Mouse (Mus musculus) neural tube, embryonic 13.5 days (tissue): ENCODE measurements at regions not wholly inside any gene's neighbourhood (a gene's known extent, or its start where the extent isn't known, plus 50 kb on each side); places are given as distances from the start of the nearest gene placed in this dataset.

ENCODE experiments used
- ATAC-seq: fragments of 200-750 bp; cut with Nextera tagmentation; 2 replicates; pipeline ENCODE4 v1.8.0; 2017; ENCODE audit warnings: low read depth, mild to moderate bottlenecking, moderate TSS enrichment, moderate library complexity
- H3K27ac ChIP-seq: fragments of 300-500 bp; sonication (generic); replicated peaks from 2 replicates; pipeline ENCODE4 v1.5.1; 2015; ENCODE audit warnings: moderate library complexity, mild to moderate bottlenecking, inconsistent platforms
- H3K27me3 ChIP-seq: fragments of 300-500 bp; sonication (generic); 2 replicates; pipeline ENCODE4 v1.6.1; 2015; ENCODE audit warnings: mild to moderate bottlenecking, inconsistent platforms
- H3K36me3 ChIP-seq: fragments of 300-500 bp; sonication (generic); 2 replicates; pipeline ENCODE4 v1.6.1; 2015; ENCODE audit warnings: mild to moderate bottlenecking, inconsistent platforms
- H3K4me1 ChIP-seq: fragments of 300-500 bp; sonication (generic); replicated peaks from 2 replicates; pipeline ENCODE4 v1.6.1; 2015; ENCODE audit warnings: inconsistent platforms
- H3K4me2 ChIP-seq: fragments of 300-500 bp; sonication (generic); 2 replicates; pipeline ENCODE4 v1.6.1; 2015; ENCODE audit warnings: inconsistent platforms, mild to moderate bottlenecking, moderate library complexity
- H3K4me3 ChIP-seq: fragments of 300-500 bp; sonication (generic); 2 replicates; pipeline ENCODE4 v1.5.1; 2015; ENCODE audit warnings: mild to moderate bottlenecking, inconsistent platforms
- H3K9ac ChIP-seq: fragments of 300-500 bp; sonication (generic); 2 replicates; pipeline ENCODE4 v1.6.1; 2015; ENCODE audit warnings: moderate library complexity, mild to moderate bottlenecking, inconsistent platforms
- H3K9me3 ChIP-seq: fragments of 300-500 bp; sonication (generic); 2 replicates; pipeline ENCODE4 v1.6.1; 2016; ENCODE audit warnings: inconsistent platforms
- WGBS: fragments of 180-500 bp; shearing (Covaris S2); methylation state at CpG from one replicate; pipeline ENCODE4 v1.1.7; 2015; 5-methylcytosine and 5-hydroxymethylcytosine counted together

DNA sequence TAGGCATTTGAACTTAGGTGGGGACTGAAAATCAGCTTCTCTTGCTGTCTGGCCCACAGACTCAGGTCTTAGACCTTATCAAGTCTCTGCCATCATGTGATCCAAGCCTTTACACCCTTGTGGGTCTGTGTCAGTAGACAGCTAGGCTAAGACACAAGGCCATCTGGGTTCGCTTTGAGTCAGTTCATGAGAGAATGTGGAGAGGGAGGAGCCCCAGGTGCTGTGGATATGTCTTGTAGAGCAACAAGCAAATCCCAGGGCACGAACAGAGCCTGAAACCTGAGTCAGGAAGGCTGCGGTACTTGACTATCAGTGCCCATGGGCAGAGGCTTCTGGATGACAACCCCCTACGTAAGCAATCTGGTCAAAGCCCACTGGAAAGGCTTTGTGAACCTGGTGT, 55.6 kb upstream of the S1pr3 start:
- Histone ChIP-seq H3K4me1 (no peaks in the 10 kb centered on the region), H3K9me3 (no peaks in the 10 kb centered on the region), H3K27me3 (no peaks in the 10 kb centered on the region), H3K36me3 (no peaks in the 10 kb centered on the region), H3K4me3 (no peak overlapping the region), H3K4me2 (no peak overlapping the region), H3K27ac (no peak overlapping the region), H3K9ac (no peak overlapping the region)
- WGBS, result 93% methylated on average over 4 of the region's 4 CpGs
- no peak for ATAC-seq

GRCm38 (mm10) chr13:51355507-51355906, 52.9 kb upstream of the S1pr3 start:
- no peak for ATAC-seq
- Histone ChIP-seq H3K4me2 (no peak overlapping the region), H3K4me1 (no peaks in the 10 kb centered on the region), H3K9me3 (no peaks in the 10 kb centered on the region), H3K27ac (no peak overlapping the region), H3K4me3 (no peak overlapping the region), H3K27me3 (no peaks in the 10 kb centered on the region), H3K9ac (no peak overlapping the region), H3K36me3 (no peaks in the 10 kb centered on the region)
- 84% methylated on average over 2 of the region's 2 CpGs for WGBS
